In genomic region chr1:172048241-172048734, GRCm38 (mm10) we compare ENCODE assay signal across 9 mouse cellular contexts. TPM values are rescaled to one million over a fixed set of nuclear protein-coding genes. Genes with fewer than 3 reads are reported as not detected.
DNase-seq lines count a peak whose midpoint lies in the region; ATAC-seq and TF ChIP-seq lines count a peak whose summit lies in the region.
"Had no signal": no experiment of that assay in that cellular context is flagged by ENCODE, and none has a peak within 500 bp of the region (broad histone marks: within the 10 kb centered on the region; RNA-seq: fewer than 3 reads in every experiment).

No protein-coding gene starts in this region.

- peak overlapping the region; percentile 37 for H3K4me3 ChIP-seq in heart, embryonic 10.5 days
- peak overlapping the region; percentile 62 to 72 (median 68) for H3K4me3 ChIP-seq in CH12.LX (replicated peaks in 1 of 3; ENCODE audit: low read depth in 2 of 3, low read length in 2 of 3, poor library complexity in 1 of 3)
- no peak overlapping the region for H3K4me3 ChIP-seq in forebrain, embryonic 15.5 days
- H3K4me3 ChIP-seq in liver, embryonic 11.5 days (ENCODE audit: low read depth, low read length): 0 out of 2 replicates have a peak overlapping the region, but pooled peaks have one; percentile 17

- DNase-seq in heart, embryonic 10.5 days (ENCODE audit: low spot score): no peak
- no peak for DNase-seq in heart, postnatal 4 days
- peak; percentile 48 for DNase-seq in CH12.LX (ENCODE audit: extremely low read depth)
- no peak for DNase-seq in liver, embryonic 11.5 days (ENCODE audit: low spot score)
- no peak for DNase-seq in right cerebral cortex, adult 2 months (ENCODE audit: low spot score in 2 of 2)
- DNase-seq in testis, postnatal 10 days (ENCODE audit: low spot score): no peak
- DNase-seq in cerebellum, postnatal 4 days (ENCODE audit: low spot score in 2 of 2): no peak

- peaks cover 25% of the 10 kb centered on the region for H3K4me1 ChIP-seq in heart, embryonic 10.5 days
- peaks cover 3 to 19% of the 10 kb centered on the region in 2 experiments; a peak in 2 of 4 replicates for H3K4me1 ChIP-seq in CH12.LX (ENCODE audit: control insufficient read depth in 1 of 2, insufficient read depth in 2 of 2)
- peaks cover 31% of the 10 kb centered on the region for H3K4me1 ChIP-seq in forebrain, embryonic 15.5 days
- no peaks in the 10 kb centered on the region for H3K4me1 ChIP-seq in liver, embryonic 11.5 days (replicated peaks; ENCODE audit: control insufficient read depth, insufficient read depth, low read length)

- in situ Hi-C loops in CH12.LX (cut with MboI; ENCODE audit: low pct_ligation_motif_present, low pct_unique_long_range_greater_than_20kb, low sequenced_read_pairs): loop anchor here (25.0 kb wide), 1 partner anchor 264 kb away; no protein-coding TSS in a partner anchor

- peak overlapping the region; percentile 82 for H3K9ac ChIP-seq in CH12.LX (ENCODE audit: insufficient read depth, low read depth)
- H3K9ac ChIP-seq in forebrain, embryonic 15.5 days (replicated peaks): peak overlapping the region; percentile 33
- H3K9ac ChIP-seq in liver, embryonic 11.5 days (ENCODE audit: low read depth, low read length): no peak overlapping the region

- peak overlapping the region; percentile 59 for H3K4me2 ChIP-seq in CH12.LX (ENCODE audit: insufficient read depth, low read depth, poor library complexity, severe bottlenecking)
- peak overlapping the region; percentile 14; the same call in 1 of the 2 replicates for H3K4me2 ChIP-seq in forebrain, embryonic 15.5 days (replicated peaks)
- peak overlapping the region; percentile 39 for H3K4me2 ChIP-seq in liver, embryonic 11.5 days

- no peak for TF ChIP-seq EP300 in CH12.LX (IDR thresholded peaks at IDR 0.05; ENCODE audit: low read length)

- ATAC-seq in forebrain, embryonic 15.5 days (replicated peaks): peak; percentile 88
- ATAC-seq in liver, embryonic 11.5 days (replicated peaks; ENCODE audit: low FRiP score): 0 out of 2 replicates have a peak, but pooled peaks have one; percentile 24

- no peaks in the 10 kb centered on the region for H3K9me3 ChIP-seq in heart, embryonic 10.5 days
- no peaks in the 10 kb centered on the region for H3K9me3 ChIP-seq in CH12.LX (replicated peaks; ENCODE audit: low read length)
- no peaks in the 10 kb centered on the region for H3K9me3 ChIP-seq in forebrain, embryonic 15.5 days
- H3K9me3 ChIP-seq in liver, embryonic 11.5 days (ENCODE audit: control insufficient read depth, low read length): no peaks in the 10 kb centered on the region

- TF ChIP-seq CTCF in CH12.LX (conservative IDR thresholded peaks at IDR 0.05 in 1 of 2, IDR thresholded peaks at IDR 0.05 in 1 of 2; ENCODE audit: low read depth in 2 of 2, low read length in 2 of 2): no peak

- 35% methylated on average over 6 of the region's 6 CpGs for WGBS in heart, embryonic 10.5 days
- 5% methylated on average over 6 of the region's 6 CpGs for WGBS in forebrain, embryonic 15.5 days
- 30% methylated on average over 6 of the region's 6 CpGs for WGBS in liver, embryonic 11.5 days

- peak overlapping the region; percentile 56; the same call in 1 of the 2 replicates for H3K27ac ChIP-seq in heart, embryonic 10.5 days
- H3K27ac ChIP-seq in CH12.LX (ENCODE audit: insufficient read depth, low read depth): peak overlapping the region; percentile 42; the same call in 1 of the 2 replicates
- H3K27ac ChIP-seq in forebrain, embryonic 15.5 days (replicated peaks): peak overlapping the region; percentile 90
- H3K27ac ChIP-seq in liver, embryonic 11.5 days (ENCODE audit: low read depth, low read length): no peak overlapping the region

- no peaks in the 10 kb centered on the region for H3K36me3 ChIP-seq in heart, embryonic 10.5 days
- peaks cover 0 to 19% of the 10 kb centered on the region in 2 experiments for H3K36me3 ChIP-seq in CH12.LX (replicated peaks in 1 of 2; ENCODE audit: control insufficient read depth in 1 of 2, insufficient read depth in 1 of 2, low read length in 1 of 2)
- H3K36me3 ChIP-seq in forebrain, embryonic 15.5 days: no peaks in the 10 kb centered on the region
- no peaks in the 10 kb centered on the region for H3K36me3 ChIP-seq in liver, embryonic 11.5 days (ENCODE audit: control insufficient read depth, insufficient read depth, low read length)

- TF ChIP-seq POLR2A in CH12.LX (IDR thresholded peaks at IDR 0.05; ENCODE audit: low read depth, low read length): peak; percentile 48

- peaks cover 56% of the 10 kb centered on the region for H3K27me3 ChIP-seq in heart, embryonic 10.5 days (ENCODE audit: insufficient read depth, poor library complexity, severe bottlenecking)
- no peaks in the 10 kb centered on the region for H3K27me3 ChIP-seq in CH12.LX (replicated peaks)
- H3K27me3 ChIP-seq in forebrain, embryonic 15.5 days: no peaks in the 10 kb centered on the region
- peaks cover 16% of the 10 kb centered on the region for H3K27me3 ChIP-seq in liver, embryonic 11.5 days (replicated peaks; ENCODE audit: control insufficient read depth, insufficient read depth, low read length)

- no peak for TF ChIP-seq RAD21 in CH12.LX (IDR thresholded peaks at IDR 0.05; ENCODE audit: low read depth, low read length)

- H3K79me2 ChIP-seq in CH12.LX (replicated peaks; ENCODE audit: control insufficient read depth, extremely low read depth, insufficient read depth, poor library complexity, severe bottlenecking): no peaks in the 10 kb centered on the region

- dilution Hi-C loops in CH12.LX (cut with MboI; ENCODE audit: extremely low pct_ligation_motif_present, extremely low pct_unique_long_range_greater_than_20kb, low sequenced_read_pairs): no loop called here

TF ChIP-seq in CH12.LX, 34 proteins besides CTCF, POLR2A, EP300 and RAD21 (continues in another document):
- no peak for TF ChIP-seq CHD1 (IDR thresholded peaks at IDR 0.05; ENCODE audit: low read depth, low read length)
- TF ChIP-seq ZNF384 (IDR thresholded peaks at IDR 0.05; ENCODE audit: low read depth, low read length): no peak
- 0 out of 2 replicates have a peak, but pooled peaks have one; percentile 50 for TF ChIP-seq KAT2A (IDR thresholded peaks at IDR 0.05; ENCODE audit: insufficient replicate concordance, low read length)
- TF ChIP-seq UBTF (IDR thresholded peaks at IDR 0.05; ENCODE audit: low read depth, low read length): 0 out of 2 replicates have a peak, but pooled peaks have one; percentile 57
- TF ChIP-seq TCF12 (IDR thresholded peaks at IDR 0.05; ENCODE audit: low read depth, low read length): peak; percentile 64
- peak; percentile 50; the same call in 1 of the 2 replicates for TF ChIP-seq SIN3A (IDR thresholded peaks at IDR 0.05; ENCODE audit: low read length)
- no peak for TF ChIP-seq JUND (conservative IDR thresholded peaks at IDR 0.05; ENCODE audit: low read depth, low read length)
- TF ChIP-seq E2F4 (IDR thresholded peaks at IDR 0.05; ENCODE audit: insufficient replicate concordance, low read depth, low read length): no peak
- TF ChIP-seq BHLHE40 (IDR thresholded peaks at IDR 0.05; ENCODE audit: low read depth, low read length): no peak
- no peak for TF ChIP-seq RCOR1 (conservative IDR thresholded peaks at IDR 0.05; ENCODE audit: low read depth, low read length)
- peak; percentile 68 for TF ChIP-seq HCFC1 (IDR thresholded peaks at IDR 0.05; ENCODE audit: low read depth, low read length)
- no peak for TF ChIP-seq JUN (IDR thresholded peaks at IDR 0.05; ENCODE audit: insufficient read depth, low read depth, low read length)
- peak; percentile 70; the same call in 1 of the 2 replicates for TF ChIP-seq NELFE (IDR thresholded peaks at IDR 0.05; ENCODE audit: low read depth, low read length)
- TF ChIP-seq NRF1 (IDR thresholded peaks at IDR 0.05; ENCODE audit: low read depth, low read length): peak; percentile 64
- TF ChIP-seq ZMIZ1 (IDR thresholded peaks at IDR 0.05; ENCODE audit: low read depth, low read length): 0 out of 2 replicates have a peak, but pooled peaks have one; percentile 38
- peak; percentile 80 for TF ChIP-seq MAX (IDR thresholded peaks at IDR 0.05; ENCODE audit: low read length)
- 0 out of 2 replicates have a peak, but pooled peaks have one; percentile 58 for TF ChIP-seq MXI1 (IDR thresholded peaks at IDR 0.05; ENCODE audit: low read depth, low read length)

RNA-seq across cellular contexts. Expression of gene Nhlh1, which starts 9.1 kb away (rescaled TPM):
- 0.09 TPM in 1 of 2 replicates, not detected in the other for polyA plus RNA-seq in heart, embryonic 10.5 days (2016; fragmentation: Nextera tagmentation; extraction: Ambion mirVana)
- not detected for total RNA-seq in heart, postnatal 4 days (2021)
- total RNA-seq in CH12.LX (2012; rRNA removed) (not detected in 2 replicates), CH12.LX (2014; rRNA removed) (not detected in 2 replicates)
- polyA plus RNA-seq in CH12.LX (2012; ENCODE audit: insufficient read length, low read depth): 0.16 TPM in 1 of 2 replicates, not detected in the other
- 3.9 and 4.6 TPM in 2 replicates for polyA plus RNA-seq in forebrain, embryonic 15.5 days (2015; fragmentation: Nextera tagmentation; extraction: Ambion mirVana)
- polyA plus RNA-seq in liver, embryonic 11.5 days (2014; fragmentation: Nextera tagmentation; extraction: Ambion mirVana): 0.11 TPM in 1 of 2 replicates, not detected in the other
- total RNA-seq: gastrocnemius, adult 8-10 months had no signal

RNA-seq across cellular contexts. Expression of gene Vangl2, which starts 20.0 kb away (rescaled TPM):
- 12.8 and 16.0 TPM in 2 replicates for polyA plus RNA-seq in heart, embryonic 10.5 days (2016; fragmentation: Nextera tagmentation; extraction: Ambion mirVana)
- total RNA-seq in heart, postnatal 4 days (2021): 10 to 100 TPM; 12.3 to 12.4 TPM
- total RNA-seq in CH12.LX (2012; rRNA removed) (5.0 and 7.3 TPM in 2 replicates), CH12.LX (2014; rRNA removed) (3.6 and 4.1 TPM in 2 replicates)
- polyA plus RNA-seq in CH12.LX (2012; ENCODE audit: insufficient read length, low read depth): 7.9 and 9.4 TPM in 2 replicates
- 48.0 and 51.5 TPM in 2 replicates for polyA plus RNA-seq in forebrain, embryonic 15.5 days (2015; fragmentation: Nextera tagmentation; extraction: Ambion mirVana)
- polyA plus RNA-seq in liver, embryonic 11.5 days (2014; fragmentation: Nextera tagmentation; extraction: Ambion mirVana): 5.4 and 6.2 TPM in 2 replicates

RNA-seq across cellular contexts. Expression of gene Copa, which starts 34.0 kb away (rescaled TPM):
- 188 and 218 TPM in 2 replicates for polyA plus RNA-seq in heart, embryonic 10.5 days (2016; fragmentation: Nextera tagmentation; extraction: Ambion mirVana)
- total RNA-seq in heart, postnatal 4 days (2021): 100 to 1,000 TPM; 160 to 167 TPM
- total RNA-seq in CH12.LX (2012; rRNA removed) (158 and 165 TPM in 2 replicates), CH12.LX (2014; rRNA removed) (155 and 157 TPM in 2 replicates)
- 160 and 165 TPM in 2 replicates for polyA plus RNA-seq in CH12.LX (2012; ENCODE audit: insufficient read length, low read depth)
- polyA plus RNA-seq in forebrain, embryonic 15.5 days (2015; fragmentation: Nextera tagmentation; extraction: Ambion mirVana): 207 TPM in 2 replicates
- polyA plus RNA-seq in liver, embryonic 11.5 days (2014; fragmentation: Nextera tagmentation; extraction: Ambion mirVana): 137 and 153 TPM in 2 replicates

RNA-seq across cellular contexts. Expression of gene Ncstn, which starts 34.3 kb away (rescaled TPM):
- 107 and 124 TPM in 2 replicates for polyA plus RNA-seq in heart, embryonic 10.5 days (2016; fragmentation: Nextera tagmentation; extraction: Ambion mirVana)
- 10 to 100 TPM; 65.6 to 67.4 TPM for total RNA-seq in heart, postnatal 4 days (2021)
- total RNA-seq in CH12.LX (2012; rRNA removed): 21.5 and 24.5 TPM in 2 replicates
- total RNA-seq in CH12.LX (2014; rRNA removed): 12.4 and 15.0 TPM in 2 replicates
- polyA plus RNA-seq in CH12.LX (2012; ENCODE audit: insufficient read length, low read depth): 52.4 and 56.1 TPM in 2 replicates
- 104 and 105 TPM in 2 replicates for polyA plus RNA-seq in forebrain, embryonic 15.5 days (2015; fragmentation: Nextera tagmentation; extraction: Ambion mirVana)
- polyA plus RNA-seq in liver, embryonic 11.5 days (2014; fragmentation: Nextera tagmentation; extraction: Ambion mirVana): 75.3 and 76.5 TPM in 2 replicates
